Mouse (Mus musculus) heart, postnatal 14 days (tissue): ENCODE data around the gene Fabp3. TPM values are rescaled to one million over a fixed set of nuclear protein-coding genes. Genes with fewer than 3 reads are reported as not detected.
A peak's percentile ranks its signal among the peaks of the same experiment; 100 is the strongest.

ENCODE experiments used
- DNase-seq, 2 experiments: peaks; one replicate each; pipeline ENCODE4 v3.0.0; 2021 to 2022
- intact Hi-C: fragments of 180-260 bp; cut with DNase I; formaldehyde crosslinking; loops from one replicate; pipeline ENCODE4 v1.15.1; 2025
- total RNA-seq, 2 experiments: library from RNA; stranded (reverse); gene quantifications; 2 replicates each; pipeline ENCODE4 v1.2.3; 2021

Gene Fabp3
- total RNA-seq, 2 experiments from 2014 or later: 5,520 to 6,453 TPM

DNA sequence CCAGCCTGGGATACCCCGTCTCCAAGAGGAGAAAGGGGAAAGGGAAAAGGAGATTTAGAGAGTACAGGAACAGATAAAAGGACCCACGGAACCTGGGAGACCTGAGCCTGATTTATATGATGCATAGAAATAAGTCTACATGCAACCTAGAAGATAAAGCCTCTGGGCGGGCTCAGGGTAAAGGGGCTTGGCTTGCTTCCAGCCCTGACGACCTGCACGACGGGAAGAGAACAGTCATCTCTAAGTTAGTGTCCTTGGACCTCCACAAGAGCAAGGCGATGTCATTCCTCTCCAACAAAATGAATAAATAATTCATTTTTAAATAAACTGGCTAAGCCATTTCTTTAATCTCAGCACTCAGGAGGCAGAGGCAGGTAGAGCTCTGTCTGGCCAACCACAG lies 14.2 kb downstream of the Fabp3 start:
- intact Hi-C loops: no loop called here
- no peak for DNase-seq

DNA sequence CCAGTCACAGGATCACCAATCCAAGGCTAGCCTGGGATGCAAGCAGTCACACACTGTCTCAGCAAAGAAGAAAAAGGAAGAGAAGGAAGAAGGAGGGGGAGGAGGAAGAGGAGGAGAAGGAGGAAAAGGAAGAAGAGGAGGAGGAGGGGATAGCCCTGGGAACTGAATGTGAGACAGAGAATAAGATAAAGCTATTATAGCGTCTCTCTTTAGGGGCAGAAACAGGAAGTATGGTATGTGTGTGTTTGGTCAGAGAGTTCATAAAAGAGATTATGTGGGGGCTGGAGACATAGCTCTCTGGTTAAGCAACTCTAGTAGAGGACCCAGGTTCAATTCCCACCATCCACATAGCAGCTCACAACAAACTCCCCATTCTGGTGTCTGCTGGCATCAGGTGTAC lies 14.8 kb downstream of the Fabp3 start:
- intact Hi-C loops: no loop called here
- DNase-seq: no peak

DNA sequence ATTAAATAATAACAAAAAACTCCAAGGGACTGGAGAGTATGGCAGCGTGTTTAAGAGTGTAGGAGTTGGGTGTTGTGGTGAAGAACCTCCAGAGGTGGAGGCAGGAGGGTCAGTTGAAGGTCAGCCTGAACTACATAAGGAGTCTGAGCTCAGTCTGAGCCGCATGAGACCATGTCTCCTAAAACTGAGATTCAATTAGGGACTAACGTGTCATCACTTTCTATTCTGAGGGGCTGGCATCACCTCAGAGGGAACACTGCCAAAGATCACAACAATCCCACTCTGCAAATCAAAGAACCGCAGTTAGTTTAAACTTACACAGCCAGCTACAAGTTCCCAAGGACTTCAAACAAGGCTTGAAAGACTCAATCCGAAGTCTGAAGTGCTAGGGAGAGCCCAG lies 15.2 kb downstream of the Fabp3 start:
- intact Hi-C loops: no loop called here

DNA sequence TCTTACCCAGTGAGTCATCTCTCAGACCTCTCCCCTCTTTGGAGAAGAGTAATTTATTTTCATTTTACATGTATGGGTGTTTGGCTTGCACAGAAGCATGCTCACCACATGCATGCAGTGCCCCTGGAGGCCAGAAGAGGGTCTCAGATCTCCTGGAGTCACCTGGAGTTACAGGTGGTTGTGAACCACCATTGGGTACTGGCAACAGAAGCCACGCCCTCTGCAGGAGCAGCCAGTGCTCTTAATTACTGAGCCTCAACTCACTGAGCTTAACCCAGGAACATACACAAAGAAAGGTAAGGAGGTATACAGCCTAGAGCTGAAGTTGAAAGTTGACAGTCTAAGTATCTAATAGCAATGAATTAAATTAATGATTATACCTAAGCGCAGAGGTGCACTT lies 17.1 kb downstream of the Fabp3 start:
- DNase-seq: no peak
- intact Hi-C loops: no loop called here

More for the DNA sequence above, 15.2 kb downstream of the Fabp3 start:
- DNase-seq: peak in 1 of 2 experiments; percentile 59

DNA sequence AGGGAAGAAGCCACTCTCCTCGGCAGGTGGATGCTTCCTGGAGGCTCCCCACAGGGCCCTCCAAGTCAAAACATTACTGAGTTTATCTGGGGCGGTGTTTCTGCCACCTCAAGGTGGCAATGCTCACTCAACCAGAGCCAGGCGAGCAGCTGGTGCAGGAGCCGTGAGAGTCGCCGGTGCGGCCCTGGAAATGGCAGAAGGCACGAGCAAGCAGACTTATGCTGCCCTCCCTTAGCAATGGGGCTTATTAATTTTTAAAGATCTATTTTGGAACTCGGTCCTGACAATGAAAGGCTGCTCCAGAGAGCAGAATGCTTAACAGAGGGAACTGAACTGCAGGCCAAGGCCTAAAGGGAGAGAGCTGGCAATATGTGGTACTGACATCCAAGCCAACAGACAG lies 19.0 kb downstream of the Fabp3 start:
- intact Hi-C loops: no loop called here
- DNase-seq: no peak

DNA sequence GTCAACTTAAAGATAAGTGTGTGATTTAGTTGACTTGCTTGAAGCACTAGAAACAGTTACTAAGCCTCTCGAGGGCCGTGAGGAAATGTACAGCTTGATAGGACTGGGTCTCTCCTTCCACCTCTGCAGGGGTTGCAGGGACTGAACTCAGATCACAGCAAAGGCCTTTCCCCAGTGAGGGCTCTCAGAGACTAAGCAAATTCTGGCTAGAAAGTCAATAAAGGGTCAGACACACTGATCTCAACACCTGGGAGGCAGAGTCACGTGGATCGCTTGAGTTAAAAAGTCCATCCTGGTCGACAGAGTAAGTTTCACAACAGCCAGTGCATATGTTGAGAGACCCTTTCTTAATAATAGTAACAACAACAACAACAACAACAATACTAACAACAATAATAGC lies 27.5 kb downstream of the Fabp3 start:
- intact Hi-C loops: no loop called here
- no peak for DNase-seq

DNA sequence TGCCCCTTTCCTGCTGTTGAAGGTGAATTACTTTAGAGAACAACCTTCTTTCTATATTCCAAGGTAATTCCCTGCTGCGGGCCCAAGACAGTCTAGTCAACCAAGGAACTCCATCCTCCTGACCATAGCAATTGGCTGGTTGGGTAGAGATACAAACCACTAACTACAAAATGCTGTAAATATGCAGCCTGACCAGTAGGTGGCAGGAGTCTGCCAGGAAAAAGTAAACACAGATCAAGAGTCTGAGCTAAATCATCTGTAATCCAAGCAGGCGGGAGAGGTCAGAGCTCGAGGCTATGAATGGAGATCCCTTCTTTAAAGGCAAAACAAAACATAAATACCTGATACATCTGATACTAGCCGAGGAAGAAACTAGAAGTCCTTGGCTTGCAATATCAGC lies 33.3 kb downstream of the Fabp3 start:
- DNase-seq: peak; percentile 62 to 75
- intact Hi-C loops: loop anchor here (1.0 kb wide), 1 partner anchor 193 kb away; no protein-coding TSS in a partner anchor

DNA sequence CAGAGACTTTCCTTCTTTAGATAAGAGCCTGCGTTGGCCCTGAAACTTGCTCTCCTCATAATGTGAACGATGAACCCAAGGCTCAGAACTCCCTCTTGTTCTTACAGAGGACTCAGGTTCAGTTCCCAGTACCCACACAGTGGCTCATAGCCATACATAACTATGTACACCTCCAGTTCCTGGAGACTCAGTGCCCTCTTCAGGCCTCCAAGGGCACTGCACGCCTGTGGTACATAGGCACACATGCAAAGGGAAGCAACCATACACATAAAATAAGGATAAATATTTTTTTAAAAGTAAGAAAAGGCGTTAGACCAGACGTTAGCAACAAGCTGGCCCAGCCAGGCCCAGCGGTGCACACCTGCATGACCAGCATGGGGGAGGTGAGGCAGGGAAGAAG lies 41.3 kb downstream of the Fabp3 start:
- intact Hi-C loops: no loop called here
- DNase-seq: no peak

DNA sequence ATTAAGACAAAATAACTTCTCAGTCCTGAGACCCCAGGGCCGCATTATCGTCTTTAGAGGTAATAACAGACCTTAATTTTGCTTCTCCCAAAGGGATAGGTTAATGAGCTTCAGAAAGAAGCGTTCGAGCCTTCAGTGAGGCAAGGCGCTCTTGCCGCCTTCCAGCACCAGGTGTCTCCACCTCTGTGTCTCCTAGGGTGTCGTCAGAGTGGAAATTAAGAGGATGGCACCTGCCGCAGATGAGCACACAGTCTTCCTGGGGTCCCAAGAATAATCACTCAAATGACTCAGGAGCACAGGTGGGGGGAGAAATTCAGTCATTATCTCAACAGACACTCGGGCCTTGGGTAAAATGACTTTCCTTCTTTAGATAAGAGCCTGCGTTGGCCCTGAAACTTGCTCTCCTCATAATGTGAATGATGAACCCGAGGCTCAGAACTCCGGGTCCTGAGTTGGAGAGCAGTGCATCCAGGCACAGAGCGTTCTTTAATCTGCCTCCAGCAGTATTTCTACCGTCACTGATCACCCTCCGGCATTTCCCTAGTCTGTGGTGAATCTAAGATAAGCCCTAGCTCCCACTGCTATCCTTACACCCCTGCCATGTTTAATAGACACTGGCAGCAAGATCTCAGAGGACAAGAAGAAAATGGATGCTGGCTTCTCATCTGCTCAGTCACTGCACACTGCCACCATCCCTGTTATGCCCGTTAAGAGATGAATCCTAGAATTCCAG lies 42.5 kb downstream of the Fabp3 start:
- no peak for DNase-seq
- intact Hi-C loops: no loop called here

DNA sequence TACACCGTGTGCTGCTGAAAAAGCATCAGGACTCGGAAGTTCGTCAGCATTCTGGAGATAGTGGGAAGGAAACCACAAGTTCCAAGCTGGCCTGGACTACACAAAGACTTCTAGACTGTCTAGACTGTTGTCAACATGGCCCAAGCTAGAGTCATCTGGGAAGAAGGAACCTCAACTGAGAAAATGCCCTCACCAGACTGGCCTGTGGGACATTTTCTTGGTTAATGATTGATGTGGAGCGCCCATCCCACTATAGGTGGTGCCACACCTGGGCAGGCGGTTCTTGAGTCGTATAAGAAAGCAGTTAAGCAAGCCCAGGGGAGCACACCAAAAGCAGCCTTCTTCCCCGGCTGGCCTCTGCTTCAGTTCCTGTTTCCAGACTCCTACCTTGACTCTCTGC lies 44.2 kb downstream of the Fabp3 start:
- DNase-seq: no peak
- intact Hi-C loops: no loop called here

DNA sequence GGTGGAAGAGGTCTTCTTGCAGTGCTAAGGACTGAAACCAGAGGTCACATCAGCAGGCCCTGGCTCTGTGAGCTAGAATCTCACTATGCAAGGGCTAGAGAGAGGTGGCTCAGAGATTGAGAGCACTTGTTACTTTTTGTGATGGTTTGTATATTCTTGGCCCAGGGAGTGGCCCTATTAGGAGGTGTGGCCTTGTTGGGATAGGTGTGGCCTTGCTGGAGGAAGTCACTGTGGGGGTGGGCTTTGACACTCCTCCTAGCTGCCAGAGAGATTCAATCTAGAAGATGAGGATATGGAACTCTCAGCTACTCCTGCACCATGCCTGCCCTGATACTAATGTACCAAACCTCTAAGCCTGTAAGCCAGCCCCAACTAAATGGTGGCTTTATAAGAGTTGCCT lies 49.6 kb downstream of the Fabp3 start:
- intact Hi-C loops: no loop called here
- DNase-seq: no peak

DNA sequence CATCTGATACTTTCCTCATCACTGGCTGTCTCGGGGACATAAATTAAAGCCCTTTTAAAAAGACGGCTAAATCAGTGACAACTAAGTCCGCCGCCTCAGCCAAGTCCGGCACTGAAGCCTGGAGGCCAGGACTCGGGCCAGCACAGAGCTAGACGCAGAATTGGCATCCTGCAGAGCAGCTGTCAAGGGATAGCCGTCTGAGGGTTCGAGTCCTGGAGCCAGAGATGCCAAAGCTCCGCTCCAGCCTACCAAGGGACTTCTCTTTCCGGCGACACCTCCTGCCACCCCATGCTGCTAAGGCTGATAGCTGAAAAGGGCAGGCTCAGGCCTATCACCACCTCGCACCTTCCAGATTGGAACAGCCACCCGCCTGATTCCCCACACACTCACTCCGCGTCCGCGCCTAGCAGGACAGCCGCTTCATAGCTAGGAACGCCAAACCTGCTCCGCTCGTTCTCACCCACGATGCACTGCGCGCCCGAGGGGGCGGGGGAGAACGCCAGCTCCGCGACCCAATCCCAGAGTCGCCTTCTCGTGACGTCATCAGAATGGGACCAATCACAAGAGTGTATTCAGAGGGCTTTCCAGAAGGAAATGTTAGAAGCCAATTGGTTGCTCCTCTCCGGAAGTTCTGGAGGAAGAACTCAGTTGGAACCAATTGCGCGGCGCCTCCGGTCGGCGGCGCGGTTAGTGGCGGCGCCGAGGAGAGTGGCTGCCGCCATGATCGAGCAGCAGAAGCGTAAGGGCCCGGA lies 51.3 kb downstream of the Fabp3 start, which contains the start of the genes Zcchc17 and Snrnp40:
TSS of gene Zcchc17 (minus strand) at position 458 of the 752 bp plus-strand sequence.
TSS of gene Snrnp40 (plus strand) at position 647 of the 752 bp plus-strand sequence.
- intact Hi-C loops: no loop called here
- peak; percentile 98 to 99 for DNase-seq

DNA sequence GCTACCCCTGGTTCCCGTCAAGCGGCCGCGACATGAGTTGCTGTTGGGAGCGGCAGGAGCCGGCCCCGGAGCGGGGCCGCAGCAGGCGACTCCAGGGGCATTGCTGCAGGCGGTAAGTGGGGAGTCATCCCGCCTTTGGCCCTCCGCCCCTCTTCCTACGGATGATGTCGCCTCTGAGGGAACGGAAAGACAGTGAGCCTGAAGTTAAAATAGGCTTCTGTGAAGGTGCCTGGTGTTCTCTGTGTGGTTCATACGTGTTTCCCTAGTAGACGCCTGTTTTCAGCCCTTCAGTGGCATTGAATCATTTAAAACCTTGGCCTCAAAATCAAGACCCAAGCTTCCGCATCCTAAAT lies 51.8 kb downstream of the Fabp3 start:
- DNase-seq: no peak
- intact Hi-C loops: no loop called here

Other genes starting within 250 kb of the Fabp3 start
- gene Pef1, start 206.0 kb upstream of the Fabp3 start, total RNA-seq: 10 to 100 TPM; 37.6 to 39.1 TPM
- under 1 TPM in 1 of 2 experiments, not detected in 1; 0.12 TPM for gene Hcrtr1, start 169.2 kb upstream of the Fabp3 start, total RNA-seq
- 10 to 100 TPM; 67.5 to 74.6 TPM for gene Tinagl1, start 133.5 kb upstream of the Fabp3 start, total RNA-seq
- not detected for gene Gm853, start 86.2 kb upstream of the Fabp3 start, total RNA-seq
- 1 to 10 TPM; 3.1 to 3.3 TPM for gene Serinc2, start 29.4 kb upstream of the Fabp3 start, total RNA-seq
- 1 to 10 TPM in 1 of 2 experiments, not detected in 1; 1.0 TPM for gene Gm10570, start 79 bp downstream of the Fabp3 start, total RNA-seq
- 10 to 100 TPM; 21.4 to 24.9 TPM for gene Zcchc17, start 51.3 kb downstream of the Fabp3 start, total RNA-seq
- 10 to 100 TPM; 18.5 to 19.6 TPM for gene Snrnp40, start 51.5 kb downstream of the Fabp3 start, total RNA-seq